17 mouse cellular contexts compared by ENCODE assay signal in genomic region chr8:86428998-86429651, GRCm38 (mm10).
A peak's percentile ranks its signal among the peaks of the same experiment; 100 is the strongest.
DNase-seq lines count a peak whose midpoint lies in the region; ATAC-seq and TF ChIP-seq lines count a peak whose summit lies in the region.
"Had no signal": no experiment of that assay in that cellular context is flagged by ENCODE, and none has a peak within 500 bp of the region (broad histone marks: within the 10 kb centered on the region; RNA-seq: fewer than 3 reads in every experiment).

No protein-coding gene starts in this region.

- H3K4me3 ChIP-seq in heart, adult 2 months = no peak overlapping the region
- no peak overlapping the region for H3K4me3 ChIP-seq in hindbrain, embryonic 12.5 days
- no peak overlapping the region for H3K4me3 ChIP-seq in hindbrain, embryonic 16.5 days (ENCODE audit: low read length)
- no peak overlapping the region for H3K4me3 ChIP-seq in midbrain, embryonic 15.5 days
- H3K4me3 ChIP-seq: intestine, embryonic 15.5 days; limb, embryonic 12.5 days had no signal

- H3K9me3 ChIP-seq in hindbrain, embryonic 12.5 days (replicated peaks) = no peaks in the 10 kb centered on the region
- no peaks in the 10 kb centered on the region for H3K9me3 ChIP-seq in hindbrain, embryonic 16.5 days (ENCODE audit: control insufficient read depth, low read length)
- no peaks in the 10 kb centered on the region for H3K9me3 ChIP-seq in midbrain, embryonic 15.5 days
- H3K9me3 ChIP-seq: intestine, embryonic 15.5 days had no signal

- no peak for TF ChIP-seq EP300 in heart, adult 2 months (IDR thresholded peaks at IDR 0.05; ENCODE audit: insufficient read depth, low read depth, low read length)

- no peaks in the 10 kb centered on the region for H3K27me3 ChIP-seq in heart, adult 2 months (ENCODE audit: control insufficient read depth, insufficient read depth, low read length)
- no peaks in the 10 kb centered on the region for H3K27me3 ChIP-seq in hindbrain, embryonic 12.5 days
- no peaks in the 10 kb centered on the region for H3K27me3 ChIP-seq in hindbrain, embryonic 16.5 days (replicated peaks; ENCODE audit: control insufficient read depth, insufficient read depth, low read length)
- no peaks in the 10 kb centered on the region for H3K27me3 ChIP-seq in midbrain, embryonic 15.5 days (replicated peaks)
- H3K27me3 ChIP-seq: intestine, embryonic 15.5 days; limb, embryonic 12.5 days had no signal

- intact Hi-C loops in heart, adult 2 months (cut with DNase I) = no loop called here

- peak; percentile 67 for DNase-seq in heart, adult 11 months
- no peak for DNase-seq in heart, adult 2 months
- no peak for DNase-seq in urinary bladder, postnatal 36 days (ENCODE audit: low spot score in 2 of 2)
- no peak for DNase-seq in cerebellum, adult 9-11 months
- DNase-seq: B cell, adult 2 months; cerebellum, adult 2 months; heart, adult 18-20 months; heart, postnatal 36 days; kidney, adult 9 months; right cerebral cortex, postnatal 14 days; spleen, adult 18-20 months had no signal

- H3K4me1 ChIP-seq in heart, adult 2 months (ENCODE audit: control insufficient read depth, insufficient read depth, low read length) = no peaks in the 10 kb centered on the region
- peaks cover 4% of the 10 kb centered on the region for H3K4me1 ChIP-seq in hindbrain, embryonic 12.5 days
- no peaks in the 10 kb centered on the region; the same call in 1 of the 2 replicates for H3K4me1 ChIP-seq in hindbrain, embryonic 16.5 days (ENCODE audit: control insufficient read depth, insufficient read depth, low read depth, low read length)
- H3K4me1 ChIP-seq in midbrain, embryonic 15.5 days = peaks cover 16% of the 10 kb centered on the region
- H3K4me1 ChIP-seq: intestine, embryonic 15.5 days had no signal

- no peaks in the 10 kb centered on the region for H3K79me2 ChIP-seq in heart, adult 2 months (replicated peaks; ENCODE audit: control insufficient read depth, insufficient read depth, low read length)

- no peak overlapping the region for H3K9ac ChIP-seq in heart, adult 2 months (ENCODE audit: low read depth, low read length)
- H3K9ac ChIP-seq in hindbrain, embryonic 12.5 days = no peak overlapping the region
- H3K9ac ChIP-seq in hindbrain, embryonic 16.5 days (ENCODE audit: low read depth, low read length) = no peak overlapping the region
- peak overlapping the region; percentile 10; the same call in 1 of the 2 replicates for H3K9ac ChIP-seq in midbrain, embryonic 15.5 days
- H3K9ac ChIP-seq: intestine, embryonic 15.5 days; limb, embryonic 12.5 days; liver, embryonic 14.5 days had no signal

- no peak overlapping the region for H3K4me2 ChIP-seq in hindbrain, embryonic 12.5 days (replicated peaks)
- no peak overlapping the region for H3K4me2 ChIP-seq in hindbrain, embryonic 16.5 days (ENCODE audit: low read length)
- H3K4me2 ChIP-seq in midbrain, embryonic 15.5 days = no peak overlapping the region
- H3K4me2 ChIP-seq: intestine, embryonic 15.5 days; limb, embryonic 12.5 days had no signal

- H3K27ac ChIP-seq in heart, adult 2 months = no peak overlapping the region
- H3K27ac ChIP-seq in hindbrain, embryonic 12.5 days = peak overlapping the region; percentile 40; the same call in 1 of the 2 replicates
- peak overlapping the region; percentile 48; the same call in 1 of the 2 replicates for H3K27ac ChIP-seq in hindbrain, embryonic 16.5 days (ENCODE audit: low read depth, low read length)
- H3K27ac ChIP-seq in midbrain, embryonic 15.5 days = peak overlapping the region; percentile 65
- H3K27ac ChIP-seq: intestine, embryonic 15.5 days; limb, embryonic 12.5 days; liver, embryonic 14.5 days had no signal

- WGBS in heart, adult 2 months = 93% methylated on average over 2 of the region's 2 CpGs
- 92% methylated on average over 2 of the region's 2 CpGs for WGBS in hindbrain, embryonic 12.5 days
- WGBS in hindbrain, embryonic 16.5 days = 94% methylated on average over 2 of the region's 2 CpGs
- WGBS in midbrain, embryonic 15.5 days = 86% methylated on average over 2 of the region's 2 CpGs

- H3K36me3 ChIP-seq in heart, adult 2 months (ENCODE audit: control insufficient read depth, insufficient read depth, low read length) = no peaks in the 10 kb centered on the region
- no peaks in the 10 kb centered on the region for H3K36me3 ChIP-seq in hindbrain, embryonic 12.5 days
- no peaks in the 10 kb centered on the region for H3K36me3 ChIP-seq in hindbrain, embryonic 16.5 days (ENCODE audit: control insufficient read depth, insufficient read depth, low read length)
- H3K36me3 ChIP-seq in midbrain, embryonic 15.5 days (replicated peaks) = no peaks in the 10 kb centered on the region
- H3K36me3 ChIP-seq: intestine, embryonic 15.5 days; limb, embryonic 12.5 days had no signal

- TF ChIP-seq POLR2A in heart, adult 2 months (IDR thresholded peaks at IDR 0.05; ENCODE audit: insufficient read depth, low read depth, low read length) = no peak

- ATAC-seq in hindbrain, embryonic 12.5 days (ENCODE audit: low FRiP score) = no peak
- peak; percentile 73 for ATAC-seq in hindbrain, embryonic 16.5 days
- ATAC-seq in midbrain, embryonic 15.5 days (replicated peaks) = peak; percentile 71
- ATAC-seq: intestine, embryonic 15.5 days had no signal

- TF ChIP-seq CTCF in heart, adult 2 months (IDR thresholded peaks at IDR 0.05) = no peak
